Mouse (Mus musculus): ENCODE measurements around the gene Copz1. TPM values are rescaled to one million over a fixed set of nuclear protein-coding genes. Genes with fewer than 3 reads are reported as not detected.

The Copz1 gene
- polyA plus RNA-seq, 1 experiment from 2014 or later: 253 TPM

DNA sequence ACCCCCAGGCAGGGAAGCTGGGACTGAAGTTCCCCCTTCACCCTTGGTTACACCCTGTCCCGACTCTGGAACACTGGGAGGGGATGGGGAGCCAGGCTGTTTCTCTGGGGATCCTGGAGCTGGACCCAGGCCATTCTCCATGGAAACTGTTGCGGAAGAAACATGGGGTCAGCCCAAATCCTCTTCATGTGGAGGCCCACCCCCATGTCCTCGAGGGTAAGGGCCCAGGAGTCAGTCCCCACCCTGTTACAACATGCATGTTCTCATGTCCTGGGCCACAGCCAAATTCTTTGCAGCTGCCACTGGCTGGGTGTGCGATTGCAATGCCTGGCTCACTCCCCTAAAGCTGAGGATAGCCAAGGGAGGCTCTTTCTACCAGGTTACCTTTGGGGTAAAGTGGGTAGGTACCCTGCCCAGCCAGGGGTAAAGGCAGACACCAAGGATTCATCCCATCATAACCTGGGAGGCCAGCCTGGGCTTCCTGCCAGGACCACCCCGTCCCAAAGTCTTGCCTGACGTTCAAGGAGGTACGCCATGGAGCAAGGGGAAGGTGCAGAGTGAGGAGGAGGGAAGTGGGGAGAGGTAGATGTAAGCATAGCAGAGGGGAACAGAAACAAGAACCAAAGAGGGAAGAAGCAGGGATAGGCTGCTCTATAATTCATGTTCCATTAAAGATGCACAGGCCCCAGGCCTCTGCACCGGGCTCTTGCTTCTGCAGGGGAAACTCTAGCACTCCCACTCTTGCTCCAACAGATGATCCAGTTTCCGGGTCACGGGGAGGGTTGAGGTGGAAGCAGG lies 43.7 kb downstream of the Copz1 start:
- no peak for ATAC-seq
- 70% methylated on average over 10 of the region's 10 CpGs for WGBS
- no peak overlapping the region for H3K27ac ChIP-seq (ENCODE audit: low read depth, low read length)

DNA sequence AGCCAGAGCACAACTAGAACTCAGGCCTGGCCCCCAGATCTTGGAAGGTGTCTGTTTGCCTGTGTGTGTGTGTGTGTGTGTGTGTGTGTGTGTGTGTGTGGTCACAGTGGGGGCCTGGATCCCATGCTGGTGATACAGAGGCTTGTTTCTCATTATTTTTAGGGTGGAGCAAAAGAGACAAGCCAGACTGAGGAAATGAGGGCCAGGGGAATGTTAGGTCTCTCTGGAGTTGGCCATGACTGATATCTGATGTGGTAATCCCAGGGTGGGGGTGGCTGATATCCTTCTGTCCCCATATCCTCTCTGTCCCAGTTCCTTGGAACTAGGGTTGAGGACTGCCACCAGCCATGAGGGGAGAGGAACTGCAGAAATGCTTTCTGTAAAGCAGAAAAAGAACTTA lies 44.6 kb downstream of the Copz1 start:
- Histone ChIP-seq H3K9ac (ENCODE audit: low read depth, low read length) (no peak overlapping the region), H3K4me1 (replicated peaks; ENCODE audit: control insufficient read depth, insufficient read depth, low read length) (0 out of 2 replicates have a peak, but pooled peaks cover 4% of the 10 kb centered on the region), H3K4me3 (ENCODE audit: low read depth, low read length) (no peak overlapping the region), H3K27ac (ENCODE audit: low read depth, low read length) (no peak overlapping the region), H3K27me3 (replicated peaks; ENCODE audit: control insufficient read depth, insufficient read depth, low read length) (0 out of 2 replicates have a peak, but pooled peaks cover 3% of the 10 kb centered on the region), H3K36me3 (ENCODE audit: control insufficient read depth, insufficient read depth) (no peaks in the 10 kb centered on the region), H3K9me3 (ENCODE audit: control insufficient read depth) (no peaks in the 10 kb centered on the region), H3K4me2 (replicated peaks; ENCODE audit: low read depth) (no peak overlapping the region)
- no peak for TF ChIP-seq CTCF (IDR thresholded peaks at IDR 0.05; ENCODE audit: low read depth)
- no peak for ATAC-seq

More for the DNA sequence above, 43.7 kb downstream of the Copz1 start:
- no peaks in the 10 kb centered on the region for H3K9me3 ChIP-seq (ENCODE audit: control insufficient read depth)
- no peak overlapping the region for H3K9ac ChIP-seq (ENCODE audit: low read depth, low read length)
- H3K4me3 ChIP-seq (ENCODE audit: low read depth, low read length): no peak overlapping the region
- 0 out of 2 replicates have a peak, but pooled peaks cover 4% of the 10 kb centered on the region for H3K4me1 ChIP-seq (replicated peaks; ENCODE audit: control insufficient read depth, insufficient read depth, low read length)
- H3K4me2 ChIP-seq (replicated peaks; ENCODE audit: low read depth): no peak overlapping the region
- TF ChIP-seq CTCF (IDR thresholded peaks at IDR 0.05; ENCODE audit: low read depth): no peak
- H3K36me3 ChIP-seq (ENCODE audit: control insufficient read depth, insufficient read depth): no peaks in the 10 kb centered on the region
- H3K27me3 ChIP-seq (replicated peaks; ENCODE audit: control insufficient read depth, insufficient read depth, low read length): 0 out of 2 replicates have a peak, but pooled peaks cover 3% of the 10 kb centered on the region

DNA sequence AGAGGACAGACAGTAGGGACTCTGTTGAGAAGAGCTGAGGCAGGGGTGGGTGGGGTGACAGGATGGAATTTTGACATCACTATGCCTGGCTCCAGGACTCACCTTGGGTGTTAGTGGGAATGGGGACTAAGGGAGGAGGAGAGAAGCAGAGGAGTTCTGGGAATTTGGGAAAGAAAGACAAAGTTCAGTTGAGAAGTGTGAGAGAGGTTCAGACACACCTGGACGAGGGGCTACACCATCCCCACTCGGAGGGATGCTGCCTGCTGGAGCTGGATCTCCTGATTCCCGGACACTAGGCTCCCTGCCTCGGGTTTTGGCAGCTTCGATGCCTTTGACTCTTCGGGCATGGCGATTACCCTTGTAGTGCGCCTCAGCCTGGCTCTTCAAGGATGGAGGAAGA lies 45.2 kb downstream of the Copz1 start:
- Histone ChIP-seq H3K4me1 (replicated peaks; ENCODE audit: control insufficient read depth, insufficient read depth, low read length) (0 out of 2 replicates have a peak, but pooled peaks cover 4% of the 10 kb centered on the region), H3K36me3 (ENCODE audit: control insufficient read depth, insufficient read depth) (no peaks in the 10 kb centered on the region), H3K9me3 (ENCODE audit: control insufficient read depth) (no peaks in the 10 kb centered on the region), H3K27me3 (replicated peaks; ENCODE audit: control insufficient read depth, insufficient read depth, low read length) (0 out of 2 replicates have a peak, but pooled peaks cover 3% of the 10 kb centered on the region), H3K9ac (ENCODE audit: low read depth, low read length) (no peak overlapping the region), H3K27ac (ENCODE audit: low read depth, low read length) (no peak overlapping the region), H3K4me3 (ENCODE audit: low read depth, low read length) (no peak overlapping the region), H3K4me2 (replicated peaks; ENCODE audit: low read depth) (no peak overlapping the region)
- ATAC-seq: no peak
- TF ChIP-seq CTCF (IDR thresholded peaks at IDR 0.05; ENCODE audit: low read depth): no peak
- WGBS: 92% methylated on average over 8 of the region's 8 CpGs

DNA sequence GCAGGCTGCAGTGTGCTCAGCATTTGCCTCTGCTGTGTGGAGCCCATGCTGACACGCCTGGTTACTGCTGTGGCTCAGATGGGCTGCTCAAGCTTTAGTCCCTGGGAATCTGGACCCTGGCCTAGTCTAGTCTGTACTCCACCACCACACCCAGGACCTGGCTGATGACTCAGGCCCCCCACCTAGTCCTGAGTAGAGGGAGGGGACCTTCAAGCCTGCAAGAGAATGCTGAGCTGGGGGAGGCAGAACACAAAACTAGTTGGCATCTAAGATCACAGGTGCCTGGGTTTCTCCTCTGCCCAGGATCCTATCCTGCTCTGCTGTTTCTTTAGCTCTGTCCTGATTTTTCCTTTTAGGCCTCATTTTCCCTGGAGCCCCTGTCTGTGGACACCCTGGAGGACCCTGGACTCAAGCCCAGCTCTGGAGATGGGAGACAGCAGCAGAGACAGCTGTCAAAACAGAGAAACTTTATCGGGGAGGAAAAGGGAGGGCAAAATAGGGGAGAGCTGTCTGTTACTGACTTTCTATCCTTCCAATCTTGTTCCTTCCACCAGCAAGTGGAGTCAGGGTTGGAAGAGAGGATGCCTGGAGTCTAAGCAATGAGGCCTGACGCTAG lies 45.8 kb downstream of the Copz1 start:
- no peaks in the 10 kb centered on the region for H3K9me3 ChIP-seq (ENCODE audit: control insufficient read depth)
- no peak overlapping the region for H3K9ac ChIP-seq (ENCODE audit: low read depth, low read length)
- WGBS: 67% methylated on average over 3 of the region's 3 CpGs
- H3K4me3 ChIP-seq (ENCODE audit: low read depth, low read length): no peak overlapping the region
- no peak for TF ChIP-seq CTCF (IDR thresholded peaks at IDR 0.05; ENCODE audit: low read depth)
- H3K4me1 ChIP-seq (replicated peaks; ENCODE audit: control insufficient read depth, insufficient read depth, low read length): 0 out of 2 replicates have a peak, but pooled peaks cover 4% of the 10 kb centered on the region
- H3K36me3 ChIP-seq (ENCODE audit: control insufficient read depth, insufficient read depth): no peaks in the 10 kb centered on the region
- H3K27ac ChIP-seq (ENCODE audit: low read depth, low read length): no peak overlapping the region
- no peak overlapping the region for H3K4me2 ChIP-seq (replicated peaks; ENCODE audit: low read depth)
- ATAC-seq: no peak
- H3K27me3 ChIP-seq (replicated peaks; ENCODE audit: control insufficient read depth, insufficient read depth, low read length): 0 out of 2 replicates have a peak, but pooled peaks cover 3% of the 10 kb centered on the region

DNA sequence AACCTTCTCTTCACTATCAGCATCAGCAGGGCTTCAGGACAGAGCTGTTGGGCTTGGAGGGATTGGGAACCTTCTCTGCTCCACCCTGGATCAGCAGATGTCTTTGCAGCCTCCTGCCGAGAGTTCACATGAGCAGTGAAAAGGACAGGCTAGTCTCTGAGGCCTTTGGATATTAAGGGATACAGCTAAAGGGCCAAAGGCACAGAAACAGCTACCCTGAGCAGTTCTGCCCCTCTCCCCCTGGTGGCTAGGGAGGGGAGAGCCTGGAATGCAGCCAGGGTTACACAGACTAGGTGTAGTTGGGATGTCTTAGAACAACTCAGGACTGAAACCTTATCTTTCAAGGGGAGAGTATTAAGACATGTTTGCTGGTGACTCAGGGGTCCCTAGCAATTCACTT lies 48.6 kb downstream of the Copz1 start:
- 74% methylated on average over 1 of the region's 1 CpGs for WGBS
- H3K4me3 ChIP-seq (ENCODE audit: low read depth, low read length): no peak overlapping the region
- H3K36me3 ChIP-seq (ENCODE audit: control insufficient read depth, insufficient read depth): no peaks in the 10 kb centered on the region
- H3K4me1 ChIP-seq (replicated peaks; ENCODE audit: control insufficient read depth, insufficient read depth, low read length): no peaks in the 10 kb centered on the region
- TF ChIP-seq CTCF (IDR thresholded peaks at IDR 0.05; ENCODE audit: low read depth): peak; percentile 69
- no peak overlapping the region for H3K4me2 ChIP-seq (replicated peaks; ENCODE audit: low read depth)
- H3K27ac ChIP-seq (ENCODE audit: low read depth, low read length): no peak overlapping the region
- H3K9me3 ChIP-seq (ENCODE audit: control insufficient read depth): no peaks in the 10 kb centered on the region
- H3K27me3 ChIP-seq (replicated peaks; ENCODE audit: control insufficient read depth, insufficient read depth, low read length): 0 out of 2 replicates have a peak, but pooled peaks cover 3% of the 10 kb centered on the region
- ATAC-seq: no peak
- H3K9ac ChIP-seq (ENCODE audit: low read depth, low read length): no peak overlapping the region

DNA sequence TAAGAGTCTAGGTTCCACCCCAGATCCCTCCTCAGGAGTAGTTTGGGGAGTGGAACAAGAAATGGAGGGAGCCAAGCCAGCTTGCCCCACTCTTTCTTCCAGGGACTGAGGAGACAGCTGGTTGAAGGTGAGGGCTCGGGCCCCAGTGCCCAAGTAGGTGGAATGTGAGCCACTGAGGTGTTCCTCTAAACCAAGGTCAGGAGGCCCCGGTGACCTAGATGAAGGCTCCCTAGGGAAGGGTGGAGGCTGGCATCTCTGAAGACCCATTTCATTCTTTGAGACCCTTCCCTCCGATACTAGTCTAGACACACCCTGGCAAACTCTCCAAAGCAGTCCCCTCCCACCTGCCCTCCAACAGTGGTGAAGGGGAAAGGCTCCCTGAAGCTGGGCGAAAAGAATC lies 49.9 kb downstream of the Copz1 start:
- H3K4me3 ChIP-seq (ENCODE audit: low read depth, low read length): no peak overlapping the region
- no peak overlapping the region for H3K9ac ChIP-seq (ENCODE audit: low read depth, low read length)
- H3K4me2 ChIP-seq (replicated peaks; ENCODE audit: low read depth): peak overlapping the region; percentile 95
- 0 out of 2 replicates have a peak, but pooled peaks cover 3% of the 10 kb centered on the region for H3K27me3 ChIP-seq (replicated peaks; ENCODE audit: control insufficient read depth, insufficient read depth, low read length)
- no peak for TF ChIP-seq CTCF (IDR thresholded peaks at IDR 0.05; ENCODE audit: low read depth)
- H3K9me3 ChIP-seq (ENCODE audit: control insufficient read depth): no peaks in the 10 kb centered on the region
- ATAC-seq: no peak
- WGBS: 72% methylated on average over 4 of the region's 4 CpGs
- no peaks in the 10 kb centered on the region for H3K4me1 ChIP-seq (replicated peaks; ENCODE audit: control insufficient read depth, insufficient read depth, low read length)
- no peaks in the 10 kb centered on the region for H3K36me3 ChIP-seq (ENCODE audit: control insufficient read depth, insufficient read depth)
- H3K27ac ChIP-seq (ENCODE audit: low read depth, low read length): no peak overlapping the region
